In the genomic region with DNA sequence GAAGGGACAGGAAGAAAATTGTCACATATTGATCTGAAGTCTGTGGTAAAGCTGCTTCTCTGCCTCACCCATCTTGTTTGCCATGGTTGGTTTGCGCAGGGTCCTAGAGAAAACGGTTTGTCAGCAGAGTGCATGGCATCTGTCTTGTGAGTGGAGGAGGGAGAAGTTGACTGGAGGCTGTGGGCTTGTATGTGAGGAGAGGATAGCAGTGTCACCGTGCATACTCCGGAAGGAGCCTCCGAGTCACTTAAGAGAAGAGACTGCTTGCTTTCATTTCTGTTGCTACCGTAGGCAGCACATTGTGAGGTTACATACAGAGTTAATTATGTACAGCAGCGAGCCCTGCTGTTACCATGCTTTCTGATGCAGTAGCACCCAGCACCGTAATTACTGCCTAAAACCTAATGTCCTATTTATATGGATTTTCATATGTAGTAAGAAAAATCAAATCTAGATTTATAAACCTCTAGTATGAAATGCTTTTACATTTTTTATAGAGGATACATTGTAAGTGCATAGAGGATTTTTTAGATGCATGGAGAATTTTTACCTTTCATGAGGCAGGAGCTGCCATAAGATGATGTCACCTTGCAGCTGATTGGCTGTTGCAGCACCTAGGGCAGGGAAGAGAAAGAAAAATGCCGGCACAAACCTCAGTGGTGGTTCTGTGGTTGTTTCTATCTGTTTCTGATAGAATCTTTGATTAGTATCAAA, we compare ENCODE assay signal across 8 mouse cellular contexts.
DNase-seq lines count a peak whose midpoint lies in the region; ATAC-seq lines count a peak whose summit lies in the region.

No protein-coding gene starts in this region.

- DNase-seq in limb, embryonic 11.5 days (ENCODE audit: low spot score), result no peak
- DNase-seq in limb, embryonic 10.5 days (ENCODE audit: low spot score), result no peak
- peak; percentile 73 to 76 for DNase-seq in cerebellum, postnatal 14 days
- DNase-seq in layer of hippocampus, postnatal 14 days (ENCODE audit: low spot score in 2 of 2), result peak; percentile 78 to 84
- no peak for DNase-seq in gastrocnemius, postnatal 14 days

- no peak overlapping the region for H3K4me3 ChIP-seq in limb, embryonic 11.5 days (ENCODE audit: low read depth, low read length)
- no peak overlapping the region for H3K4me3 ChIP-seq in limb, embryonic 10.5 days
- H3K4me3 ChIP-seq in heart, embryonic 13.5 days, result peak overlapping the region; percentile 53
- H3K4me3 ChIP-seq in midbrain, embryonic 12.5 days, result peak overlapping the region; percentile 39
- peak overlapping the region; percentile 35 for H3K4me3 ChIP-seq in stomach, embryonic 15.5 days (replicated peaks)

- no peak overlapping the region for H3K27ac ChIP-seq in limb, embryonic 11.5 days (replicated peaks; ENCODE audit: low read depth, low read length)
- H3K27ac ChIP-seq in limb, embryonic 10.5 days, result no peak overlapping the region
- H3K27ac ChIP-seq in heart, embryonic 13.5 days (replicated peaks), result peak overlapping the region; percentile 74
- peak overlapping the region; percentile 81 for H3K27ac ChIP-seq in midbrain, embryonic 12.5 days (replicated peaks)
- H3K27ac ChIP-seq in stomach, embryonic 15.5 days, result peak overlapping the region; percentile 54

- intact Hi-C loops in gastrocnemius, postnatal 14 days (cut with DNase I; ENCODE audit: low total_unique reads), result no loop called here

- no peaks in the 10 kb centered on the region for H3K9me3 ChIP-seq in limb, embryonic 11.5 days (ENCODE audit: control insufficient read depth, low read length)
- H3K9me3 ChIP-seq in limb, embryonic 10.5 days (replicated peaks), result no peaks in the 10 kb centered on the region
- no peaks in the 10 kb centered on the region for H3K9me3 ChIP-seq in heart, embryonic 13.5 days
- no peaks in the 10 kb centered on the region for H3K9me3 ChIP-seq in midbrain, embryonic 12.5 days
- no peaks in the 10 kb centered on the region for H3K9me3 ChIP-seq in stomach, embryonic 15.5 days

- H3K4me1 ChIP-seq in limb, embryonic 11.5 days (ENCODE audit: control insufficient read depth, insufficient read depth, low read length), result no peaks in the 10 kb centered on the region
- peaks cover 4% of the 10 kb centered on the region for H3K4me1 ChIP-seq in limb, embryonic 10.5 days
- H3K4me1 ChIP-seq in heart, embryonic 13.5 days, result peaks cover 11% of the 10 kb centered on the region
- no peaks in the 10 kb centered on the region; the same call in 1 of the 2 replicates for H3K4me1 ChIP-seq in midbrain, embryonic 12.5 days
- H3K4me1 ChIP-seq in stomach, embryonic 15.5 days, result no peaks in the 10 kb centered on the region

- H3K36me3 ChIP-seq in limb, embryonic 11.5 days (ENCODE audit: control insufficient read depth, insufficient read depth, low read length), result no peaks in the 10 kb centered on the region
- H3K36me3 ChIP-seq in limb, embryonic 10.5 days, result no peaks in the 10 kb centered on the region
- H3K36me3 ChIP-seq in heart, embryonic 13.5 days, result no peaks in the 10 kb centered on the region
- H3K36me3 ChIP-seq in midbrain, embryonic 12.5 days, result 0 out of 2 replicates have a peak, but pooled peaks cover 5% of the 10 kb centered on the region
- H3K36me3 ChIP-seq in stomach, embryonic 15.5 days, result no peaks in the 10 kb centered on the region

- ATAC-seq in limb, embryonic 11.5 days (ENCODE audit: insufficient number of reproducible peaks, low FRiP score, low TSS enrichment, low read depth), result no peak
- ATAC-seq in heart, embryonic 13.5 days (ENCODE audit: extremely low read depth, insufficient number of reproducible peaks, low FRiP score, low TSS enrichment), result no peak
- ATAC-seq in midbrain, embryonic 12.5 days (ENCODE audit: low FRiP score, low read depth), result peak; percentile 82
- peak; percentile 78; the same call in 1 of the 2 replicates for ATAC-seq in stomach, embryonic 15.5 days (ENCODE audit: insufficient read depth, low FRiP score, low read depth)

- no peaks in the 10 kb centered on the region for H3K27me3 ChIP-seq in limb, embryonic 11.5 days (ENCODE audit: control insufficient read depth, insufficient read depth, low read length)
- H3K27me3 ChIP-seq in limb, embryonic 10.5 days (ENCODE audit: low read depth, poor library complexity, severe bottlenecking), result no peaks in the 10 kb centered on the region
- no peaks in the 10 kb centered on the region for H3K27me3 ChIP-seq in heart, embryonic 13.5 days (replicated peaks)
- no peaks in the 10 kb centered on the region for H3K27me3 ChIP-seq in midbrain, embryonic 12.5 days
- H3K27me3 ChIP-seq in stomach, embryonic 15.5 days (replicated peaks), result no peaks in the 10 kb centered on the region

- H3K9ac ChIP-seq in limb, embryonic 11.5 days (ENCODE audit: low read length), result no peak overlapping the region
- peak overlapping the region; percentile 74 for H3K9ac ChIP-seq in heart, embryonic 13.5 days
- H3K9ac ChIP-seq in midbrain, embryonic 12.5 days (replicated peaks), result peak overlapping the region; percentile 41
- no peak overlapping the region for H3K9ac ChIP-seq in stomach, embryonic 15.5 days

- H3K4me2 ChIP-seq in limb, embryonic 11.5 days (ENCODE audit: low read depth, severe bottlenecking), result peak overlapping the region; percentile 24; the same call in 1 of the 2 replicates
- H3K4me2 ChIP-seq in heart, embryonic 13.5 days, result peak overlapping the region; percentile 68
- H3K4me2 ChIP-seq in midbrain, embryonic 12.5 days (replicated peaks), result peak overlapping the region; percentile 44
- peak overlapping the region; percentile 44 for H3K4me2 ChIP-seq in stomach, embryonic 15.5 days

- 37% methylated on average over 9 of the region's 9 CpGs for WGBS in limb, embryonic 11.5 days
- 55% methylated on average over 9 of the region's 9 CpGs for WGBS in limb, embryonic 10.5 days
- 36% methylated on average over 9 of the region's 9 CpGs for WGBS in heart, embryonic 13.5 days
- WGBS in midbrain, embryonic 12.5 days, result 43% methylated on average over 9 of the region's 9 CpGs
- WGBS in stomach, embryonic 15.5 days, result 28% methylated on average over 9 of the region's 9 CpGs

Comparison
In these comparisons a context has a peak if more than half of its experiments do, and no peak if none do; other contexts are left out.
1. ATAC-seq: peak in midbrain, embryonic 12.5 days (single experiment) and stomach, embryonic 15.5 days (single experiment); none in limb, embryonic 11.5 days (single experiment) and heart, embryonic 13.5 days (single experiment).
2. DNase-seq: peak in cerebellum, postnatal 14 days (2 of 2) and layer of hippocampus, postnatal 14 days (2 of 2); none in limb, embryonic 11.5 days (single experiment), limb, embryonic 10.5 days (single experiment) and gastrocnemius, postnatal 14 days (single experiment).
3. H3K27ac ChIP-seq: peak in heart, embryonic 13.5 days (single experiment), midbrain, embryonic 12.5 days (single experiment) and stomach, embryonic 15.5 days (single experiment); none in limb, embryonic 11.5 days (single experiment) and limb, embryonic 10.5 days (single experiment).
4. H3K4me3 ChIP-seq: peak in heart, embryonic 13.5 days (single experiment), midbrain, embryonic 12.5 days (single experiment) and stomach, embryonic 15.5 days (single experiment); none in limb, embryonic 11.5 days (single experiment) and limb, embryonic 10.5 days (single experiment).
5. H3K9ac ChIP-seq: peak in heart, embryonic 13.5 days (single experiment) and midbrain, embryonic 12.5 days (single experiment); none in limb, embryonic 11.5 days (single experiment) and stomach, embryonic 15.5 days (single experiment).
6. Peak in every context shown above with its lines, with median percentiles within 50 percentile points of each other: H3K4me2 ChIP-seq.